Mouse (Mus musculus) ovary, adult 18-20 months (tissue): ENCODE measurements at regions not wholly inside any gene's neighbourhood (a gene's known extent, or its start where the extent isn't known, plus 50 kb on each side); places are given as distances from the start of the nearest gene placed in this dataset.

Experiments used
- DNase-seq: peaks from one replicate; pipeline ENCODE4 v3.0.0; 2022; ENCODE audit warnings: low spot score, mixed read lengths

DNA sequence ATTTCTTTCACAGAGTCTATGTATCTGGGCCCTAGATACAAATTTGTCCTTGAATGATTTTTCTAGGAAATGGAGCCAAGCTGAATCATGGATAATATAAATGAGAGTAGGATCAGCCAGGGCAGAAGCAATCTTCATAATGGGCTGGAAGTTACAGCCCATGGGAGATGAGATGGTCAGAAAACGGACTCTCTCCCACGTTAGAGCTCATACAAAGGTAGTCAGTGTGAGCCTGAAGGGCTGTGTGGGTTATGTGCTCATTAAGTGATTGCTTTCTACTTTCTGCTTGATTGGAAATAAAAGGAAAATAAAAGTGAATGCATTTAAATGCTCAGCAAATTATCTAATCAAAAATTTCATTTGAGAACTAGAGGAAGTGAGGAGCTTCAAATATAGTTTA lies 2017.1 kb upstream of the Pcdh20 start:
- DNase-seq, result no peak

- no peak for DNase-seq
Observed at GRCm38 (mm10) chr14:90447971-90448370, 1976.8 kb upstream of the Pcdh20 start.

DNA sequence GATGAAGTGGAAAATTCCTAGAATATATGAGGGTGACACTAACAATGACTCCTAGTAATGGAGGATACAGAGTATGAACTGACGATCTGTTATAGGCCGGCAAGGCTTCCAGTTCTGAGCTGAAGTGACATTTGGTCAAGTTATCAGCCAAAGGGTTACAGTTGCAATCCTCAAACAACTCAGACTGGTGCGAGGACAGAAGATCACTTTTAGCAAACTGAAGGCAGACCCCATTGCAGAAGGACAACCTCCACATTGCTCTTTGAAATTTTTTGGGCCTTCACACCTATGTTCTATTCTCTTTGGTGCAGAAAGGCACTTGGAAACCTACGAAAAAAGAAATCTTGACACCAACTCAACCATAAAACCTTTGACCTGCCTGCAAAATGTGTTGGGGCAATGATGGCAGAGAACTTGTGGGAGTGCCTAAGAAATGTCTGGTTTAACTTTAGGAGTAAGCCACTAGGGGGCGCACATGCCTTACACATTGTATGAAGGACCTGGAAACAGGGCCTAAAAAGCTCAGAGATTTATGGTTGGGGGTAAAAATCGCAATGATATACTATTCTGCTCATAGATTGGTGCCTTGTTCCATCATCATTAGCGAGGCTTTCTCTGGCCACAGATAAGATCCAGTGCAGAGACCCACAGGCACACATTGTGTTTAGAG lies 1961.8 kb upstream of the Pcdh20 start:
- no peak for DNase-seq

- no peak for DNase-seq
Observed at GRCm38 (mm10) chr14:90412707-90413106, 1941.5 kb upstream of the Pcdh20 start.

DNA sequence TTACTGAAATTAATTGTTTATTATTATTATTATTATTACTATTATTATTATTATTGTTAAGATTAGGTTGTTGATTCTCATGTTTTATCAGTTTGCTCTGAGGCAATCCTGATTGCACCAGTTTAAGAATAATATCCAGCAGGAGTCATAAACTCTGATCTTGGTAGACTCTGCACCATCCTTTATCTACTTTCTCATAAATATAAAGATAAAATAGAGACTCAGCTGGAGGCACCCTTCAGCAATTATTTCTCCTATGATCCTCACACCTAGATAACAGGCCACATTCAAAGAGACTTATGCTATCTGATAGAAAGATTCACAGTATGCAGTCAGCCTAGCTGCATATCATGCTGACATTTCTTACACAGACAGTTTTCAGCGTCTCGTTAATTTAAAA lies 1935.2 kb upstream of the Pcdh20 start:
- DNase-seq, result no peak

DNA sequence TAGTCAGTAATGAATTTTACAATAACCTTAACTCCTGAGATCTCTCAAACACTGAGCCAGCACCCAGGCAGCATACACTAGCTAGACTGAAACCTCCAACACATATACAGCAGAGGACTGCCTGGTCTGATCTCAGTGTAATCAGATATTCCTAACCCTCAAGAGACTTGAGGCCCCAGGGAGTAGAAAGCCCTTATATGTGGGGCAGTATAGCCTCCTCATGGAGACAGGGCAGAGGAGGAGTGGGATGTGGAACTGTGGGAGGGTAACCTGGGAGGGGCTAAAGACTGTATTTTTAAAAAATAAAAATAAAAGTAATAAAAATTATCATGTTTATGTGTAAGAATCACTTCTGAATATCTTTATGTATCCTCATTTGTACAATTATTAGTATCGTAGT lies 1934.3 kb upstream of the Pcdh20 start:
- no peak for DNase-seq

DNA sequence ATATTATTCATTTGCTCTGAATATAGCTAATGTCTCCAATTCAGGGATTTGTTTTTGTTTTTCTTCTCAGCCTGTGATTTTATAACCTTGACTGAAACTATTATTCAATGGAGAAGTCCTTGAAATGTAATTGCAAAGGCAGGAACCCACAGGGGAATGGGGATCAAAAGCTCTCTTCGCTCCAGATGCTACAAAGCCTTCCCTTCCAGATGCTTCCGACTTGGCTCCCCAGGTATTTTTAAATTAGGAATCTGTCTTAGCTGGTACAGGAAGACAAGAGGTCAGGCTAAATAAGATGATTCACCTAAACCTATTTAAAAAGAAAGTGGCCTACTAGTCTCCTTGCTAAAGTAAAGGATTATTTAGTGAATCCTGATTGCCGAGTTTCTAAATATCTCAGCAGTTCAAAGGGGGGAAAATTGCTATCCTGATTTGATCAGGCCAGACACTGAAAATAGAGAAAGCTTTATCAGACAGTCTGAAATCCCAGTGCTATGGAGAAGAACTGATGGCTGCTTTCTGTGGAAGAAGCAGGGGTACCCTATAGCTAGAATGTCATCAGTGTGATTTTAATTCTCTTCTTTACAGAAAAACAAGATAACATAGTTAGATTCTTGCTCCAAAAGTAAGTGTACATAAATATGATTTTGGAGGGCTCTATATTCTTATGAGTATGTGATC lies 1896.2 kb upstream of the Pcdh20 start:
- no peak for DNase-seq

DNA sequence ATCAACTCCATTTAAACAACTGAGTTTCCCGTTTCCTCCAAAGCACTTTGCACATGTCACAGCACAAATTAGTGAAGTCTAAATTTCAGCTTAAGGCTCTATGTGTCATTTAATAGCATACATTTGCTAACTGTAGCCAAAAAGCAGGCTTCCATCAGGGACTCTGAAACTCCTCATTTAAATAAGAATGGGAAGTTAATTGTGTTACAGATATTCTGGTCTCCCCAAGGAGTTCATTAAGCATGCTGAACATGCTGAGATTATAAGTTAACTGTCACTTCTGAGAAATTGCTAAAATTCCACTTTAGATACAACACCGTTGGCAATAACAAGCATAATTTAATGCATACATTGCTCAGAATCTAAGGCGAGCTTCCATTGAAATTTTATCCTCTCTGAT lies 1863.3 kb upstream of the Pcdh20 start:
- no peak for DNase-seq

- DNase-seq, result peak; percentile 30
Observed at GRCm38 (mm10) chr14:90295456-90295855, 1824.3 kb upstream of the Pcdh20 start.

GRCm38 (mm10) chr14:90246042-90246441 lies 1774.8 kb upstream of the Pcdh20 start:
- no peak for DNase-seq

GRCm38 (mm10) chr14:90232661-90233060 lies 1761.5 kb upstream of the Pcdh20 start:
- DNase-seq, result no peak

DNA sequence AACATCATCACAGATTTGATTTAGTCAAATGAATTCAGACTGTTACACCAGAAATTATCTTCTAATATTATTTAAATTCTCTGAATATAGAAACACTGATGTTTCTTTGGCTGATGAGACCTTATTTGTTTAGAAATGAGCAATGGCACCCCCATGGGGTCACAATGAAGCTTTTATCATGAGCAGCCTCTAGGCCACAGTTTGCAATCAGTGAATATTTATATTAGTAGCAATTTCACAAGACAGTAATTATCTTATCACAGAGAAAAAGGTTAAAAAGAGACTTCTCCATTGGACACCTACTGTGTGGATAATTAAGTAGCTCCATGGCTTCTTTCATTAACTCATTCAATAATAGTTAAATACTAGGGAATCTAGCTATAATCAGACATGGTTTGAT lies 1729.1 kb upstream of the Pcdh20 start:
- DNase-seq, result no peak

DNA sequence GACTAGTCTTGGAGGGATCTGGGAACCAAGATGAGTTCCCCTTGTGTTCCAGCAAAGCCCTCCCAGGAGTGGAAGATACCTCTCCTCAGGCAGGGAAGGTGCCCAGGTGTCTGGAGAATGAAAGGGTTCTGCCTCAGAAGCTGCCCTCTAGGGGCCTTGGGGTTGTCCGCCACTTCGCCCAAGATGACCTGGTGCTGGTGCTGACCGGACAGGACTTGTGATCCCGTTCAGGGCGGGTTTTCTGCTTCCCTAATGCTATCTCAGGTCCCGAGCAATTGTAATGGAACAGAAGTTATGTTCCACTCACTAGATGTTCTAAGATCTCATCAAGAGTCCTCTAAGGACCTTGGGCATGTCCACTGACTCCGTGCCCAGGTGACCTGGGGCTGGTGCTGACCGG lies 1726.6 kb upstream of the Pcdh20 start:
- DNase-seq, result no peak

DNA sequence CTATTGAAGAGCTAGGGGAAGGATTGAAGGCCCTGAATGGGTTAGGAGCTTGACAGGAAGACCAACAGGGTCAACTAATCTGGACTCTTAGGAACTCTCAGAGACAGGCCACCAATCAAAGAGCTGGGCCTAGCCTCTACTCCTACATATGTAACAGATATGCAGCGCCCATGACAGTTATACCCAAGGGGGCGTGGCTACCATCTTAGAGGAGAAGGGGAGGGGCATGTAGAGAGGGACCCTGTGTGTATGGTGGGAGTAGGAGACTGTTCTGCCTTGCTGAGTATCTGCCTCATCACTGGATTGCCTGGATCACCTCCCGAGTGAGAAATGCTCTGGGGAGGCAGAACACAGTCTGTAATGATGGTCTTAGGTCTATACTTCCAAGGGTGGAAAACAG lies 1701.5 kb upstream of the Pcdh20 start:
- DNase-seq, result no peak
